Mouse (Mus musculus): ENCODE results near the gene Rab15.

- TF ChIP-seq TCF12 (IDR thresholded peaks at IDR 0.05; ENCODE audit: low read depth, low read length), result no peak
- TF ChIP-seq POLR2A (IDR thresholded peaks at IDR 0.05; ENCODE audit: control insufficient read depth in 1 of 2, insufficient read depth in 1 of 2, low read depth in 1 of 2, low read length in 2 of 2, poor library complexity in 1 of 2), result no peak
- TF ChIP-seq CTCF (IDR thresholded peaks at IDR 0.05 in 2 of 3, conservative IDR thresholded peaks at IDR 0.05 in 1 of 3; ENCODE audit: control insufficient read depth in 1 of 3, insufficient read depth in 1 of 3, low read depth in 2 of 3, low read length in 3 of 3, poor library complexity in 1 of 3, severe bottlenecking in 1 of 3), result no peak
- TF ChIP-seq CHD1 (IDR thresholded peaks at IDR 0.05; ENCODE audit: low read depth, low read length), result no peak
- no peak for TF ChIP-seq HCFC1 (IDR thresholded peaks at IDR 0.05; ENCODE audit: low read depth, low read length)
- TF ChIP-seq ELF1 (IDR thresholded peaks at IDR 0.05; ENCODE audit: low read depth, low read length), result no peak
- no peak for TF ChIP-seq MAFK (IDR thresholded peaks at IDR 0.05; ENCODE audit: borderline replicate concordance, low read depth, low read length)
- no peak for TF ChIP-seq ZNF384 (IDR thresholded peaks at IDR 0.05; ENCODE audit: low read depth, low read length)
- no peak for TF ChIP-seq USF2 (IDR thresholded peaks at IDR 0.05; ENCODE audit: borderline replicate concordance in 1 of 2, insufficient read depth in 1 of 2, low read depth in 1 of 2, low read length in 2 of 2)
- no peak for TF ChIP-seq USF1 (IDR thresholded peaks at IDR 0.05; ENCODE audit: low read depth, low read length)
- no peak for TF ChIP-seq MXI1 (IDR thresholded peaks at IDR 0.05; ENCODE audit: low read depth, low read length)
These were observed 56.6 kb downstream of the Rab15 start for GRCm38 (mm10) chr12:76765901-76766630.
